ENCODE assay signal across 8 mouse cellular contexts in genomic region chr14:61085325-61085724, GRCm38 (mm10). TPM values are rescaled to one million over a fixed set of nuclear protein-coding genes. Genes with fewer than 3 reads are reported as not detected.
DNase-seq lines count a peak whose midpoint lies in the region; ATAC-seq and TF ChIP-seq lines count a peak whose summit lies in the region.

No protein-coding gene starts in this region.

- H3K27ac ChIP-seq in heart, adult 2 months = no peak overlapping the region
- H3K27ac ChIP-seq in embryonic fibroblast, embryonic 13.5 days (ENCODE audit: insufficient read depth, low read length) = no peak overlapping the region

- no peak for TF ChIP-seq EP300 in heart, adult 2 months (IDR thresholded peaks at IDR 0.05; ENCODE audit: insufficient read depth, low read depth, low read length)

- H3K9ac ChIP-seq in heart, adult 2 months (ENCODE audit: low read depth, low read length) = no peak overlapping the region

- no peaks in the 10 kb centered on the region for H3K4me1 ChIP-seq in heart, adult 2 months (ENCODE audit: control insufficient read depth, insufficient read depth, low read length)
- H3K4me1 ChIP-seq in embryonic fibroblast, embryonic 13.5 days (ENCODE audit: control insufficient read depth, insufficient read depth, low read length) = no peaks in the 10 kb centered on the region

- H3K79me2 ChIP-seq in heart, adult 2 months (replicated peaks; ENCODE audit: control insufficient read depth, insufficient read depth, low read length) = no peaks in the 10 kb centered on the region

- no peaks in the 10 kb centered on the region for H3K36me3 ChIP-seq in heart, adult 2 months (ENCODE audit: control insufficient read depth, insufficient read depth, low read length)

- TF ChIP-seq POLR2A in heart, adult 2 months (IDR thresholded peaks at IDR 0.05; ENCODE audit: insufficient read depth, low read depth, low read length) = no peak
- TF ChIP-seq POLR2A in embryonic fibroblast, embryonic 13.5 days (IDR thresholded peaks at IDR 0.05; ENCODE audit: low read depth, low read length) = no peak

- DNase-seq in heart, adult 2 months = peak; percentile 21 to 26
- DNase-seq in heart, postnatal 25 days (ENCODE audit: low spot score) = no peak
- peak; percentile 28 for DNase-seq in 3T3-L1 (ENCODE audit: low read depth, low spot score)
- peak; percentile 15 for DNase-seq in T-cell, adult 2 months (ENCODE audit: low spot score)
- DNase-seq in left cerebral cortex, adult 8-10 months (ENCODE audit: low spot score in 2 of 2) = peak; percentile 28 to 36
- peak; percentile 46 for DNase-seq in ovary, postnatal 36 days (ENCODE audit: low spot score)

- peak; percentile 76 for TF ChIP-seq CTCF in heart, adult 2 months (IDR thresholded peaks at IDR 0.05)
- peak; percentile 43; the same call in 1 of the 2 replicates for TF ChIP-seq CTCF in embryonic fibroblast, embryonic 13.5 days (IDR thresholded peaks at IDR 0.05; ENCODE audit: borderline replicate concordance, insufficient read depth, low read length)

- no peaks in the 10 kb centered on the region for H3K27me3 ChIP-seq in heart, adult 2 months (ENCODE audit: control insufficient read depth, insufficient read depth, low read length)

- intact Hi-C loops in heart, adult 2 months (cut with DNase I) = loop anchor here (1.0 kb wide), 1 partner anchor 285 kb away; no protein-coding TSS in a partner anchor
- intact Hi-C loops in heart, postnatal 25 days (cut with DNase I) = no loop called here

- 67% methylated on average over 3 of the region's 3 CpGs for WGBS in heart, adult 2 months

- no peak overlapping the region for H3K4me3 ChIP-seq in heart, adult 2 months
- H3K4me3 ChIP-seq in embryonic fibroblast, embryonic 13.5 days (ENCODE audit: insufficient read depth, low read length) = no peak overlapping the region

- ATAC-seq in monocyte, adult 5-6 weeks (replicated peaks; ENCODE audit: insufficient number of reproducible peaks, low FRiP score, low TSS enrichment, poor library complexity, severe bottlenecking) = no peak

RNA-seq across cellular contexts. Expression of gene Tnfrsf19, which starts 39.0 kb away (rescaled TPM):
- 1 to 10 TPM; 2.2 to 4.3 TPM for total RNA-seq in heart, adult 2 months (2021)
- polyA plus RNA-seq in heart, adult 2 months (2012; rRNA removed) = 3.7 and 4.7 TPM in 2 replicates
- 1 to 10 TPM; 3.8 to 4.9 TPM for total RNA-seq in heart, postnatal 25 days (2021)
- 0.65 and 3.1 TPM in 2 replicates for polyA plus RNA-seq in embryonic fibroblast, embryonic 13.5 days (2011; ENCODE audit: insufficient read length, low read depth, missing spikeins)
- total RNA-seq in left cerebral cortex, adult 8-10 months (2022) = 10 to 100 TPM; 44.5 to 52.1 (median 47.5) TPM
- total RNA-seq in monocyte, adult 5-6 weeks (2017) = 0.10 TPM in 1 of 3 replicates, not detected in the others

RNA-seq across cellular contexts. Expression of gene Sacs, which starts 52.9 kb away (rescaled TPM):
- total RNA-seq in heart, adult 2 months (2021) = 10 to 100 TPM; 24.2 to 25.8 TPM
- polyA plus RNA-seq in heart, adult 2 months (2012; rRNA removed) = 3.3 and 8.9 TPM in 2 replicates
- 10 to 100 TPM; 32.1 to 32.9 TPM for total RNA-seq in heart, postnatal 25 days (2021)
- 18.3 and 30.1 TPM in 2 replicates for polyA plus RNA-seq in embryonic fibroblast, embryonic 13.5 days (2011; ENCODE audit: insufficient read length, low read depth, missing spikeins)
- total RNA-seq in left cerebral cortex, adult 8-10 months (2022) = 10 to 100 TPM; 50.2 to 62.0 (median 57.5) TPM
- total RNA-seq in monocyte, adult 5-6 weeks (2017) = 9.8 to 15.8 TPM (median 10.3 TPM) in 3 replicates

Comparison
In these comparisons a context has a peak if more than half of its experiments do, and no peak if none do; other contexts are left out.
1. RNA of gene Tnfrsf19, which starts 39.0 kb away (total RNA-seq): 44.5 to 52.1 TPM in left cerebral cortex, adult 8-10 months; 3.8 to 4.9 TPM in heart, postnatal 25 days, 2.2 to 4.3 TPM in heart, adult 2 months and 0.10 TPM in monocyte, adult 5-6 weeks; every median in the first group is over 4 times any median in the second.